Mouse (Mus musculus) spleen, adult 2 months (tissue): ENCODE results near the gene Scnn1a. TPM values are rescaled to one million over a fixed set of nuclear protein-coding genes. Genes with fewer than 3 reads are reported as not detected.
"Not testable (repeated sequence)": the region's sequence is repeated elsewhere in the genome, so short reads cannot be mapped to it uniquely, and the experiment has no call there.

ENCODE experiments used
- DNase-seq, 2 experiments: peaks; one replicate each; pipeline versions ENCODE4 v3.0.0 to v3.0.0-alpha.2; 2012 to 2021; ENCODE audit warnings: low spot score in 2 of 2, low read depth in 1 of 2
- H3K27ac ChIP-seq: fragments of 200-500 bp; 2 replicates; pipeline ENCODE4 v1.5.1; 2012; ENCODE audit warnings: low read length, inconsistent platforms; ENCODE audit not compliant: insufficient read depth
- H3K27me3 ChIP-seq: fragments of 200-500 bp; 2 replicates; pipeline ENCODE4 v1.6.1; 2012; ENCODE audit warnings: mild to moderate bottlenecking, moderate library complexity, low read length, inconsistent platforms; ENCODE audit not compliant: control insufficient read depth, insufficient read depth
- H3K36me3 ChIP-seq: fragments of 200-500 bp; 2 replicates; pipeline ENCODE4 v1.6.1; 2012; ENCODE audit warnings: mild to moderate bottlenecking, low read length, inconsistent platforms; ENCODE audit not compliant: control insufficient read depth, insufficient read depth
- H3K4me1 ChIP-seq: fragments of 200-500 bp; 2 replicates; pipeline ENCODE4 v1.6.1; 2011; ENCODE audit warnings: inconsistent platforms; ENCODE audit not compliant: control insufficient read depth, insufficient read depth, insufficient read length
- H3K4me3 ChIP-seq: fragments of 200-500 bp; 2 replicates; pipeline ENCODE4 v1.5.1; 2011; ENCODE audit warnings: mild to moderate bottlenecking, inconsistent platforms; ENCODE audit not compliant: insufficient read depth, insufficient read length; ENCODE audit errors: extremely low read depth
- CTCF ChIP-seq: fragments of 200-500 bp; IDR thresholded peaks from 2 replicates; pipeline ENCODE4 v1.5.1; 2011; ENCODE audit warnings: mild to moderate bottlenecking, inconsistent platforms; ENCODE audit not compliant: insufficient read depth, insufficient read length, insufficient replicate concordance; ENCODE audit errors: extremely low read depth
- POLR2A ChIP-seq: fragments of 200-500 bp; IDR thresholded peaks from 2 replicates; pipeline ENCODE4 v1.6.1; 2011; ENCODE audit warnings: low read depth, low read length, inconsistent platforms
- WGBS: fragments of 180-500 bp; shearing (Covaris S2); methylation state at CpG from one replicate; pipeline ENCODE4 v1.1.7; 2018; 5-methylcytosine and 5-hydroxymethylcytosine counted together
- polyA plus RNA-seq: library from polyadenylated mRNA; depleted of rRNA; stranded (reverse); fragments of >200 nt; gene quantifications from 2 replicates; pipeline ENCODE4 v1.2.3, GENCODE M21; 2012; rRNA removed

Scnn1a gene
- 1.5 and 2.1 TPM in 2 replicates for polyA plus RNA-seq

GRCm38 (mm10) chr6:125320323-125320722 lies at the start of gene Scnn1a:
Gene Scnn1a, plus strand, starts transcription at chr6:125320659.
- Histone ChIP-seq H3K4me1 (no peaks in the 10 kb centered on the region), H3K27me3 (no peaks in the 10 kb centered on the region), H3K4me3 (no peak within 1 kb of the TSS), H3K36me3 (no peaks in the 10 kb centered on the region), H3K27ac (no peak within 1 kb of the TSS)
- DNase-seq, result no peak
- TF ChIP-seq CTCF, result no peak
- no peak for TF ChIP-seq POLR2A
- 91% methylated on average over 1 of the region's 1 CpGs for WGBS

GRCm38 (mm10) chr6:125271455-125272227 lies 48.8 kb upstream of the Scnn1a start:
- peak overlapping the region; percentile 96 for H3K27ac ChIP-seq
- DNase-seq, result peak; percentile 82
- no peaks in the 10 kb centered on the region for H3K36me3 ChIP-seq
- peak; percentile 92; the same call in 1 of the 2 replicates for TF ChIP-seq CTCF
- TF ChIP-seq POLR2A, result no peak
- no peaks in the 10 kb centered on the region for H3K27me3 ChIP-seq
- peaks cover 2% of the 10 kb centered on the region; the same call in 1 of the 2 replicates for H3K4me1 ChIP-seq
- 8% methylated on average over 17 of the region's 17 CpGs for WGBS
- peak overlapping the region; percentile 24; the same call in 1 of the 2 replicates for H3K4me3 ChIP-seq

- peak overlapping the region; percentile 31; the same call in 1 of the 2 replicates for H3K4me3 ChIP-seq
- H3K27me3 ChIP-seq, result no peaks in the 10 kb centered on the region
- H3K27ac ChIP-seq, result peak overlapping the region; percentile 96
- peak; percentile 26 to 79 for DNase-seq
- no peak for TF ChIP-seq CTCF
- no peak for TF ChIP-seq POLR2A
- H3K36me3 ChIP-seq, result no peaks in the 10 kb centered on the region
- peaks cover 2% of the 10 kb centered on the region; the same call in 1 of the 2 replicates for H3K4me1 ChIP-seq
- 49% methylated on average over 10 of the region's 10 CpGs for WGBS
These were observed 48.2 kb upstream of the Scnn1a start for GRCm38 (mm10) chr6:125272228-125272785.

GRCm38 (mm10) chr6:125274841-125275563 lies 45.5 kb upstream of the Scnn1a start:
- DNase-seq, result no peak
- Histone ChIP-seq H3K4me3 (no peak overlapping the region), H3K4me1 (peaks cover 2% of the 10 kb centered on the region; the same call in 1 of the 2 replicates), H3K36me3 (no peaks in the 10 kb centered on the region), H3K27me3 (no peaks in the 10 kb centered on the region), H3K27ac (no peak overlapping the region)
- WGBS, result 59% methylated on average over 15 of the region's 15 CpGs
- TF ChIP-seq CTCF (peak; percentile 22; the same call in 1 of the 2 replicates), POLR2A (no peak)

- no peak overlapping the region for H3K27ac ChIP-seq
- TF ChIP-seq CTCF (no peak), POLR2A (no peak)
- no peak overlapping the region for H3K4me3 ChIP-seq
- H3K36me3 ChIP-seq, result no peaks in the 10 kb centered on the region
- WGBS, result 47% methylated on average over 8 of the region's 8 CpGs
- no peaks in the 10 kb centered on the region; the same call in 1 of the 2 replicates for H3K27me3 ChIP-seq
- H3K4me1 ChIP-seq, result no peaks in the 10 kb centered on the region; the same call in 1 of the 2 replicates
- DNase-seq, result no peak
These were observed 40.7 kb upstream of the Scnn1a start for GRCm38 (mm10) chr6:125279729-125280128.

- not testable (repeated sequence) for H3K36me3 ChIP-seq, DNase-seq, H3K4me1 ChIP-seq, H3K27me3 ChIP-seq, H3K4me3 ChIP-seq, H3K27ac ChIP-seq
- WGBS, result 95% methylated on average over 13 of the region's 13 CpGs
These were observed 37.7 kb upstream of the Scnn1a start for GRCm38 (mm10) chr6:125282721-125283120.
